Mouse (Mus musculus): ENCODE measurements at regions not wholly inside any gene's neighbourhood (a gene's known extent, or its start where the extent isn't known, plus 50 kb on each side); places are given as distances from the start of the nearest gene placed in this dataset.

DNA sequence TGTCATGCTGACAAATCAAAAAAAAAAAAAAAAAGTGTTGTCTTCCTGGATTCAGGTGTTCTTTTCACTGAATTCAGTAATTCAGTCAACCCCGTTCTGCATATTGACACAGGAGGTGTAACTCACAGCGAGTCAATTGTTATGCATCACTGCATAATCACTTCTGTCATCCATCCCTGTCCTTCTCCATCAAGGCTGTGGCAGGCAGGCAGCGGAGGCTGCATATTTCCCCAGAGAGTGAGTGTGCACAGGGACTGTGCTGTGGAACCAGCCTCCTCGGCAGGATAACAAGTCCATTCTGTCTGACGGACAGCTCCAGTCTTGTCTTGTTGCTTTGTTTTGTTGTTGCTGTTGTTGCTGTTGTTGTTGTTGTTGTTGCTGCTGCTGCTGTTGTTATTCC is 127.3 kb upstream of the Lmo4 start:
- TF ChIP-seq POLR2A (IDR thresholded peaks at IDR 0.05; ENCODE audit: insufficient read depth, low read depth, low read length) (no peak), CTCF (IDR thresholded peaks at IDR 0.05) (no peak)
